Mouse (Mus musculus): Measurements from ENCODE around the gene Ptpn11.

GRCm38 (mm10) chr5:121081754-121082153, 109.4 kb downstream of the Ptpn11 start:
- no peak for TF ChIP-seq CTCF (IDR thresholded peaks at IDR 0.05; ENCODE audit: control insufficient read depth, insufficient read depth, insufficient read length)
- TF ChIP-seq MYOD1 (IDR thresholded peaks at IDR 0.05; ENCODE audit: control insufficient read depth, insufficient read length, low read depth): no peak
